Mouse (Mus musculus): ENCODE measurements around the gene Nyap1.

Nyap1 gene

GRCm38 (mm10) chr5:137741023-137741931 is at the start of gene Nyap1:
Gene Nyap1 (minus strand): TSS chr5:137741607.
- DNase-seq (ENCODE audit: low spot score) = peak; percentile 80

GRCm38 (mm10) chr5:137788946-137789531 is 47.6 kb upstream of the Nyap1 start:
- no peak for DNase-seq (ENCODE audit: low spot score)

GRCm38 (mm10) chr5:137788171-137788570 is 46.8 kb upstream of the Nyap1 start:
- peak; percentile 60 for DNase-seq (ENCODE audit: low spot score)

GRCm38 (mm10) chr5:137787151-137787928 is 45.9 kb upstream of the Nyap1 start, which contains the start of the genes Mepce and Zcwpw1:
Gene Mepce (minus strand): TSS chr5:137787655.
Gene Zcwpw1 (plus strand): TSS chr5:137787798.
- DNase-seq (ENCODE audit: low spot score) = peak; percentile 95

- DNase-seq (ENCODE audit: low spot score) = peak; percentile 100
Observed at GRCm38 (mm10) chr5:137786109-137786942, 44.9 kb upstream of the Nyap1 start.

GRCm38 (mm10) chr5:137785164-137786031 is 44.0 kb upstream of the Nyap1 start:
- DNase-seq (ENCODE audit: low spot score) = peak; percentile 49

GRCm38 (mm10) chr5:137784546-137784945 is 43.1 kb upstream of the Nyap1 start:
- no peak for DNase-seq (ENCODE audit: low spot score)

- DNase-seq (ENCODE audit: low spot score) = no peak
Observed at GRCm38 (mm10) chr5:137783901-137784540, 42.6 kb upstream of the Nyap1 start.

GRCm38 (mm10) chr5:137782776-137783522 is 41.5 kb upstream of the Nyap1 start:
- no peak for DNase-seq (ENCODE audit: low spot score)

- no peak for DNase-seq (ENCODE audit: low spot score)
Observed at GRCm38 (mm10) chr5:137781661-137782060, 40.3 kb upstream of the Nyap1 start.

GRCm38 (mm10) chr5:137779053-137779933 is 37.9 kb upstream of the Nyap1 start:
- DNase-seq (ENCODE audit: low spot score) = no peak

GRCm38 (mm10) chr5:137778635-137779034 is 37.2 kb upstream of the Nyap1 start, which contains the start of gene Ppp1r35:
Gene Ppp1r35 (plus strand): TSS chr5:137778849.
- DNase-seq (ENCODE audit: low spot score) = peak; percentile 97

GRCm38 (mm10) chr5:137777267-137777845 is 35.9 kb upstream of the Nyap1 start:
- no peak for DNase-seq (ENCODE audit: low spot score)

- no peak for DNase-seq (ENCODE audit: low spot score)
Observed at GRCm38 (mm10) chr5:137776408-137776918, 35.1 kb upstream of the Nyap1 start.

- no peak for DNase-seq (ENCODE audit: low spot score)
Observed at GRCm38 (mm10) chr5:137775587-137776290, 34.3 kb upstream of the Nyap1 start.

GRCm38 (mm10) chr5:137772755-137773154 is 31.3 kb upstream of the Nyap1 start:
- no peak for DNase-seq (ENCODE audit: low spot score)

GRCm38 (mm10) chr5:137770709-137771108 is 29.3 kb upstream of the Nyap1 start:
- no peak for DNase-seq (ENCODE audit: low spot score)

All from layer of hippocampus, adult 11-12 months (tissue).